Mouse (Mus musculus): ENCODE measurements around the gene Dap3.
"Not testable (repeated sequence)": the region's sequence is repeated elsewhere in the genome, so short reads cannot be mapped to it uniquely, and the experiment has no call there.

Dap3 gene

GRCm38 (mm10) chr3:88913511-88914383, 37.2 kb downstream of the Dap3 start, which contains the start of gene Msto1:
Msto1 (minus strand) TSS chr3:88913999.
- peak; percentile 95 to 96 for DNase-seq (ENCODE audit: low spot score in 2 of 2)

GRCm38 (mm10) chr3:88912585-88912984, 38.4 kb downstream of the Dap3 start:
- no peak for DNase-seq (ENCODE audit: low spot score in 2 of 2)

GRCm38 (mm10) chr3:88906393-88907159, 44.4 kb downstream of the Dap3 start:
- DNase-seq (ENCODE audit: low spot score in 2 of 2) = no peak

GRCm38 (mm10) chr3:88905741-88906140, 45.2 kb downstream of the Dap3 start:
- no peak for DNase-seq (ENCODE audit: low spot score in 2 of 2)

GRCm38 (mm10) chr3:88905209-88905608, 45.8 kb downstream of the Dap3 start:
- DNase-seq (ENCODE audit: low spot score in 2 of 2) = no peak

- DNase-seq (ENCODE audit: low spot score in 2 of 2) = no peak
Measured at GRCm38 (mm10) chr3:88904803-88905202, 46.2 kb downstream of the Dap3 start.

- not testable (repeated sequence) for DNase-seq (ENCODE audit: low spot score in 2 of 2)
Measured at GRCm38 (mm10) chr3:88893011-88893410, 58.0 kb downstream of the Dap3 start.

- DNase-seq (ENCODE audit: low spot score in 2 of 2) = not testable (repeated sequence)
Measured at GRCm38 (mm10) chr3:88882536-88882935, 68.4 kb downstream of the Dap3 start.
